Mouse (Mus musculus) cerebellum, adult 2 months (tissue): ENCODE data around the gene Igf1r.

Experiments used
- CTCF ChIP-seq: fragments of 200-500 bp; IDR thresholded peaks from 2 replicates; pipeline ENCODE4 v1.5.1; 2011; ENCODE audit warnings: low read depth, mild to moderate bottlenecking, control low read depth, low read length, moderate library complexity, borderline replicate concordance; ENCODE audit not compliant: insufficient read depth
- POLR2A ChIP-seq: fragments of 200-500 bp; IDR thresholded peaks from 2 replicates; pipeline ENCODE4 v1.6.1; 2011; ENCODE audit warnings: low read length, control low read depth, borderline replicate concordance; ENCODE audit not compliant: insufficient read depth

DNA sequence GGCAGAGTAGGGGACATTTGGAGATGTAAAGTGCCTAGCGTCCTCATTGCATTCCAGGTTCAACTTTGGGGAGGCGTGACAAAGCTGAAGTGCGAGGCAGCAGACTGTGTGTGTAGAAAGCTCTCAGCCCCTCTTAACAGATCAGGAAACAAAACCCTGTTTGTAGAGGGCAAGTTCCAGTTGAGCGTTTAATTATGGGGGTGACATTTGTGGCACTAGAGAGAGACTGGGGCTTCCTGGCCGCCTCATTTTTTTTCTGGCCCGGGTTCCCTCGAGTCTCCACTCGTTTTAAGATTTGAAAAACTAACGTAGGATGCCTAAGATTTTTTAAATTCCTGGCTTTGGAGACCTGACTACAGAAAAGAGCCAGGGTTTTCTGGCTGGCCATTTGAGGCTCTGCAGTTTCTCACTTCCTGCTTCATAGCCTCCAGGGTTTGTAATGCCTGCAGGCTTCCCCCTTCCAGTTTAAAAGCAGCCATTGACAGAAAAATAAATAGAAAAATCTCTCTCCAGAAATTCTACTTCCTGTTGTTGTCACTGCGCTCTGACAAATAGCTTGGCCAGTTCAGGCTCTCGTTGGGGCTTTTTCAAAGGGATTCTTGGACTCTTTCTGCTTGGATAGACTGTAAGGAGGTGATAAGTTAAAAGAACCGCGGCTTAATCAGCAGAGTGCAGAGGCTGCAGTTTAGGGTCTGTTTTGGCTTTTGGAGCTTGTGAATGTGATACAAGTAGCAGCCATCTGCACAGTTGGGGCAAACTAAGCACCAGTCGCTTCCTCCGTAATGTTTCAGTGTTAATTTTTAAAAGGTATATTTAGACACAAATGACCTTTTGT is 20.8 kb downstream of the Igf1r start:
- TF ChIP-seq CTCF (no peak), POLR2A (no peak)
